Mouse (Mus musculus) midbrain, embryonic 12.5 days (tissue): ENCODE results near the gene Ctnnbl1. TPM values are rescaled to one million over a fixed set of nuclear protein-coding genes. Genes with fewer than 3 reads are reported as not detected.

Experiments
- ATAC-seq: fragments of 200-750 bp; cut with Nextera tagmentation; 2 replicates; pipeline ENCODE4 v1.8.0; 2017; ENCODE audit warnings: low read depth, moderate TSS enrichment, moderate library complexity; ENCODE audit not compliant: low FRiP score
- H3K27ac ChIP-seq: fragments of 300-500 bp; sonication (generic); replicated peaks from 2 replicates; pipeline ENCODE4 v1.5.1; 2016; ENCODE audit warnings: mild to moderate bottlenecking
- H3K27me3 ChIP-seq: fragments of 300-500 bp; sonication (generic); 2 replicates; pipeline ENCODE4 v1.6.1; 2016; ENCODE audit warnings: mild to moderate bottlenecking
- H3K36me3 ChIP-seq: fragments of 300-500 bp; sonication (generic); 2 replicates; pipeline ENCODE4 v1.6.1; 2016
- H3K4me1 ChIP-seq: fragments of 300-500 bp; sonication (generic); 2 replicates; pipeline ENCODE4 v1.6.1; 2016
- H3K4me2 ChIP-seq: fragments of 300-500 bp; sonication (generic); replicated peaks from 2 replicates; pipeline ENCODE4 v1.6.1; 2016; ENCODE audit warnings: mild to moderate bottlenecking, moderate library complexity
- H3K4me3 ChIP-seq: fragments of 300-500 bp; sonication (generic); 2 replicates; pipeline ENCODE4 v1.5.1; 2016; ENCODE audit warnings: mild to moderate bottlenecking
- H3K9ac ChIP-seq: fragments of 300-500 bp; sonication (generic); replicated peaks from 2 replicates; pipeline ENCODE4 v1.6.1; 2016; ENCODE audit warnings: mild to moderate bottlenecking, moderate library complexity
- H3K9me3 ChIP-seq: fragments of 300-500 bp; sonication (generic); 2 replicates; pipeline ENCODE4 v1.6.1; 2016; ENCODE audit warnings: mild to moderate bottlenecking
- WGBS: fragments of 180-500 bp; shearing (Covaris S2); methylation state at CpG from one replicate; pipeline ENCODE4 v1.1.7; 2016; 5-methylcytosine and 5-hydroxymethylcytosine counted together
- polyA plus RNA-seq: library from polyadenylated mRNA; unstranded; fragments of >200 nt; fragmentation: Nextera tagmentation; extraction: Ambion mirVana; gene quantifications from 2 replicates; pipeline ENCODE4 v1.2.1, GENCODE M21; 2016

Gene Ctnnbl1
- polyA plus RNA-seq, 1 experiment from 2014 or later, result 89.1 TPM

DNA sequence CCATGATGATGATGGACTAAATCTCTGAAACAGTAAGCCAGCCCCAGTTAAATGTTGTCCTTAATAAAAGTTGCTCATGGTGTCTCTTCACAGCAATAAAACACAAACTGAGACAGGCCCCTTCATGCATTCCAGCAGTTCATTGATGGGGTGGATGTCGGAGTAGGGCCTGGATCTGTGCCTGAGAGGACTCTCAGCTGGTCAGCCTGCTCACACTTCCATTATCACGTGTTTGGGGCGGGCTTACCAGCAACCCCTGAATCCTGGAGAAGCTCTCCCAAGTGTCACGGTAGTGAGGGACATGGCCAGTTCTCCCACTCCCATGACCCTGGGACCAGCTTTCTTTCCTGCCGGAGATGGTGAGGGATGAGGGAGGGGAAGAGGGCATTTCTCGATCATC lies 24.5 kb upstream of the Ctnnbl1 start:
- Histone ChIP-seq H3K4me3 (no peak overlapping the region), H3K27ac (no peak overlapping the region), H3K9ac (no peak overlapping the region), H3K9me3 (no peaks in the 10 kb centered on the region), H3K36me3 (no peaks in the 10 kb centered on the region), H3K4me1 (peaks cover 17% of the 10 kb centered on the region), H3K27me3 (0 out of 2 replicates have a peak, but pooled peaks cover 5% of the 10 kb centered on the region), H3K4me2 (no peak overlapping the region)
- ATAC-seq, result no peak
- WGBS, result 92% methylated on average over 6 of the region's 6 CpGs

DNA sequence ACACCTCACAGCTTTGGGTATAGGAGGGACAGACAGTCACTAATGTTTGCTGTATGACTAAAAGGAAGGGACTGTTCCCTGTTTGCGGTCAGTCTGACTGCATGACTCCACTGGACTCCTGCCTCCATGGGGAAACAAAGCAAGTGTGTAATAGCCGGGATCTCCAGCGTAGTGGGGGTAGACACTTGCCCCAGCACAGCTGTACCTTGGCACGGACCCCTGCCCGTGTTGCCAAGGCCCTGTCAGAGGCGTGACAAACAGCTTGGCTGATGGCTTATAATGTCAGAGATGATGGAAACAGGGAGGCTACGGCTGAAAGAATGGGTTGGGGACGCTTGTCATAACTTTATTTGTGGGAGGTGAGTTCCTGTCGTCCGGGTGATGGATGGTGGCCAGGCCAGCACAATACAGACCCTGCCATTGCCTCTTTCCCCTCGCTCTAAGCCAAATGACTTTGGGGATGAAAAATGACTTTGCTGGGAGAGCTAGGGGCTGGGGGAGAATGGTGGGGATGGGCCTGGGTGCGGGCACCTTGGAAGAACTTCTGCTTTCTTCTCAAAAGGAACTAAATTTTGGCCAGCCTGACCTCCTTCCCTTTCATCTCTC lies 21.5 kb upstream of the Ctnnbl1 start:
- no peaks in the 10 kb centered on the region for H3K9me3 ChIP-seq
- H3K4me1 ChIP-seq, result peaks cover 12% of the 10 kb centered on the region
- no peaks in the 10 kb centered on the region for H3K27me3 ChIP-seq
- no peaks in the 10 kb centered on the region for H3K36me3 ChIP-seq
- no peak overlapping the region for H3K4me3 ChIP-seq
- H3K4me2 ChIP-seq, result no peak overlapping the region
- 73% methylated on average over 12 of the region's 12 CpGs for WGBS
- no peak for ATAC-seq
- no peak overlapping the region for H3K9ac ChIP-seq
- no peak overlapping the region for H3K27ac ChIP-seq

DNA sequence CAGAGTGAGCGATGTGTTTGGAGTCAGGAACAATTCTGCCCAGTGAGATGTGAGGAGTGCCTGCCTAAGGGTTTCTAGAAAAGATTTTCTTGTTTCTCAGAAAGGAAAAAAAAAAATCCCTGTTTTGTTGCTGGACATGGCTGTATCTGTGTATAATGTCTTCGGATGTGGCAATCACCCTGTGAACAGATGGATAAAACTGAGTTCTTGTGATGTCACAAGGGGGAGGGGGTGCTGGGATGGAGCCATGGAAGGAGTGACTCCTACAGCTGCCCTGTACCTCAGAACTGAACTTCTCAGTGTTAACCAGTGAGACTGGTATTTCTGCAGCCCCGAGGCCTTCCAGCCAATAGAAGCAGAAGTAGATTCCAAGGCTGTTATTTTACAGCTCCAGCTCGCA lies 18.8 kb upstream of the Ctnnbl1 start:
- no peak overlapping the region for H3K27ac ChIP-seq
- 54% methylated on average over 4 of the region's 4 CpGs for WGBS
- peaks cover 12% of the 10 kb centered on the region for H3K4me1 ChIP-seq
- H3K9ac ChIP-seq, result no peak overlapping the region
- no peaks in the 10 kb centered on the region for H3K36me3 ChIP-seq
- no peak overlapping the region for H3K4me2 ChIP-seq
- no peaks in the 10 kb centered on the region for H3K9me3 ChIP-seq
- no peak for ATAC-seq
- H3K4me3 ChIP-seq, result no peak overlapping the region
- no peaks in the 10 kb centered on the region for H3K27me3 ChIP-seq

DNA sequence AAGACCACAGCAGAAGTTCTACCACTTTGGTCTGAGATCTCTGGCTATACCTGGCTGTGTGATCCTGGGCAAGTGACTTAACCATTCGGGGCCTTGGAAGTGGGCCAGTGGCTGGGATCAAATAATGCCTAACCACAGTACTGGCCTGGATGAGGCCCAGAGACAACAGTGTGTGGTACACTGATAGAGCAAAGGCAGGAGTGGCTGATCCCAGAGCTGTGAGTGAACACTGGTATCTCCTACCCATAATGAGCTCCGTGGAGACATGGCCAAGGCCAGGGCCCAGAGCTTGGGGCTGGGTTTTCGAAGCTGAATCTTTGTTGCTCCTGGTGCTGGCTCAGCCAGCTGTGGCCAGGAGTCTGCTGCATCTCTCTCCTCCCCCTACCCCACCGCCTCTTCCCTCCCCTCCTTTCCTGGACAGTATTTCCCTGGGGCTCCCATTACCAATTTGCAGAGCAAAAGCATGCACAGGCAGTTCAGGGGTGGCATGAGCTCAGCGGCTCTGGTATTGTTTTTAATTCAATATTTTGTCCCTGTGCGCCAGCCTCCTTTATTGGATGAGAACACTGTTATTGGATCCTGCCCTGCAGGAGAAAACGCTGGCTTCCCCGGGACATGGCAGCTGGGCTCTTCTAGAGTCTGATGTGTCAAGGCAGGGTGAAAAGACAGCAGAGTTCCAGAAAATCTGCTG lies 13.2 kb upstream of the Ctnnbl1 start:
- Histone ChIP-seq H3K4me1 (peaks cover 14% of the 10 kb centered on the region; the same call in 1 of the 2 replicates), H3K4me2 (no peak overlapping the region), H3K4me3 (no peak overlapping the region), H3K9me3 (no peaks in the 10 kb centered on the region), H3K36me3 (no peaks in the 10 kb centered on the region), H3K9ac (no peak overlapping the region), H3K27me3 (no peaks in the 10 kb centered on the region), H3K27ac (peak overlapping the region; percentile 83)
- WGBS, result 56% methylated on average over 8 of the region's 8 CpGs
- ATAC-seq, result peak; percentile 72

DNA sequence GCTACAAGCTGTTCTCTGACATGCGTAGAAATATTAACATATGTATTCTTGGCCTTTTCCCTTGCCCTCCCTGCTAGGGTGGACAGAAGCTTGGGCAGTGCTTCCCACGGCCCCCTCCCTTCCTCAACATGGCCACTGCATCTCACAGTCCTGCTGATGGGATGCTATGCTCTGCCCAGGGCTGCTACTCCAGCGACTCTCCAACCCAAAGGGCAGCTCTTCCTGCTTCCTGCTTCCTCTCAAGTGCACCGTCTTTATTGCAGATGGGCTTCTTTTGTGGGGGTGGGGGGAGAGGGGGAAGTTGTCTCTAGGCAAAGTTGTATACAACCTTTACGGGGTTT lies 12.7 kb upstream of the Ctnnbl1 start:
- H3K9me3 ChIP-seq, result no peaks in the 10 kb centered on the region
- no peak overlapping the region for H3K9ac ChIP-seq
- peaks cover 14% of the 10 kb centered on the region; the same call in 1 of the 2 replicates for H3K4me1 ChIP-seq
- no peak overlapping the region for H3K4me3 ChIP-seq
- WGBS, result 64% methylated on average over 5 of the region's 5 CpGs
- peak overlapping the region; percentile 83 for H3K27ac ChIP-seq
- no peak overlapping the region for H3K4me2 ChIP-seq
- 0 out of 2 replicates have a peak, but pooled peaks have one; percentile 34 for ATAC-seq
- no peaks in the 10 kb centered on the region for H3K27me3 ChIP-seq
- no peaks in the 10 kb centered on the region for H3K36me3 ChIP-seq

DNA sequence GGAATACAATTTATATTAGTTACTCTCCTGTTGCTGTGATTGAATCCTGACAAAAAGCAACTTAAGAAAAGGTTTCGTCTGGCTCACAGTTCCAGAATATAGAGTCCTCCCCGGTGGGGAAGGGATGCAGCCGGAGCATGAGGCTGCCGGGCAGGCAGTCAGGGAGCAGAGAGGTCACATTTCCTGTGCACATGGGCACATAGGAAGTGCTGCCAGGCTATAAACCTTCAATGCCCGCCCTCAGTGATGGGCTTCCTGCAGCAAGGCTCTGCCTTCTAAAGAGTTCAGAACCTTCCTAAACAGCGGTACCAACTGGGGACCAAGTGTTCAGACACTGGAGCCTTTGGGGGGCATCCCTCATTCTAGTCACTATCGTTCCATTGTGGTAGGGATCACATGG lies 7.4 kb downstream of the Ctnnbl1 start:
- H3K27ac ChIP-seq, result no peak overlapping the region
- no peak overlapping the region for H3K4me2 ChIP-seq
- H3K4me3 ChIP-seq, result no peak overlapping the region
- H3K9ac ChIP-seq, result no peak overlapping the region
- WGBS, result 94% methylated on average over 7 of the region's 7 CpGs
- ATAC-seq, result no peak
- H3K9me3 ChIP-seq, result peaks cover 5% of the 10 kb centered on the region; the same call in 1 of the 2 replicates
- H3K27me3 ChIP-seq, result no peaks in the 10 kb centered on the region
- H3K4me1 ChIP-seq, result peaks cover 12% of the 10 kb centered on the region; the same call in 1 of the 2 replicates
- H3K36me3 ChIP-seq, result no peaks in the 10 kb centered on the region

DNA sequence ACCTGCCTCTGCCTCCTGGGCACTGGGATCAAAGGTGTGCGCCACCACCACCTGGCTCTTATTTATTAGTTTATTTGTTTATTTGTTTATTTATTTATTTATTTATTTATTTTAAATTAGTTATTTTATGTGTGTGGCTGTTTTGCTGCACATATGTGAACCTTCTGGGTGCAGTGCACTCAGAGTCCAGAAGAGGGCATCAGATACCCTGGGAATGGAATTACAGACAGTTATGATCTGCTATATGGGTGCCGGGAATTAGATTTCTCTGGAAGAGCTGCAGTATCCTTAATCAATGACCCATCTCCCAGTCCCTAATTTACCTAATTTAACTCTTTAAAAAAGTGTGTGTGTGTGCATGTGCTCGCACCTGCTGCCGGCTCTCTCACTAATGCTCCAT lies 8.5 kb downstream of the Ctnnbl1 start:
- Histone ChIP-seq H3K27me3 (no peaks in the 10 kb centered on the region), H3K4me2 (no peak overlapping the region), H3K4me3 (no peak overlapping the region), H3K4me1 (peaks cover 13% of the 10 kb centered on the region), H3K36me3 (no peaks in the 10 kb centered on the region), H3K27ac (no peak overlapping the region), H3K9ac (no peak overlapping the region), H3K9me3 (peaks cover 5% of the 10 kb centered on the region; the same call in 1 of the 2 replicates)
- WGBS, result 100% methylated on average over 4 of the region's 4 CpGs
- ATAC-seq, result no peak

DNA sequence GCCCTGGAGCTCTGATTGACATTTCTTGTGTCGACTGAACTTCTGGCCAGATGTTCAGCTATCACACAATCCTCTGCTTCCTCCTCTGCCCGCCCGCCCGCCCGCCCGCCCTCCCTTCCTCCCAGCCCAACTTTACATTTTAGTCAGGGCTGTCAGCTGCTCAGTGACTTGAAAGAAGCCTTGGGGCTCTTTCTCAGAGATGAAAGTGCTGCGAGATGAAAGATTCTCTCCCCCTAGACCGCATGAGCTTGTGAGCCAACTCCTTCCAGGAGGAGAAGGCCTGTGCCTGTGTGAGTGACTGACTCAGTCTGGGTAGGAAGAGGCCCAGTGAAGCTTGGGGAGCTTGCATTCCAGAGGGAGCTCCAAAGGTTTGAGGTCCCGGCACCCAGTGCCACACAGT lies 9.4 kb downstream of the Ctnnbl1 start:
- Histone ChIP-seq H3K27me3 (no peaks in the 10 kb centered on the region), H3K4me3 (no peak overlapping the region), H3K4me2 (no peak overlapping the region), H3K36me3 (no peaks in the 10 kb centered on the region), H3K4me1 (peaks cover 18% of the 10 kb centered on the region), H3K9ac (no peak overlapping the region), H3K27ac (0 out of 2 replicates have a peak overlapping the region, but pooled peaks have one; percentile 0), H3K9me3 (peaks cover 5% of the 10 kb centered on the region; the same call in 1 of the 2 replicates)
- 71% methylated on average over 9 of the region's 9 CpGs for WGBS
- ATAC-seq, result no peak

DNA sequence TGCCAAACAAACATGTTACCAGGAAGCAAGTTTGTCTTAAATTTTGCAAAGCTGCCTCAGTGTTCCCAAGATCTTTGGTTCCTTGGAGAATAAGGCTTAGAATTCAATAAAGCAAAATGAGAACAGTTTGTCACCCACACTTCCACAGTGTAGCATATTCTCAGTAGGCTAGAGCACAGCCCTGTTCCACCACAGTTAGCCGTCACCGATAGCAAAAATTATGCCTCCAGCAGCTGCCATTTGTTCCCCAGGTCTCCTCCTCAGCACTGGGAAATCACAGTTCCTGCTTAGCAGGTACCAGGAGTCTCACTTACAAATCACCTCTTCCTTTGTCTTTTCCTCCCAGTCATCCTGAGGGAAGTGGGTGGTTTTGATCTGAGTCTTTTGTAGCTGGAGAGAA lies 10.8 kb downstream of the Ctnnbl1 start:
- no peaks in the 10 kb centered on the region for H3K36me3 ChIP-seq
- H3K9ac ChIP-seq, result no peak overlapping the region
- peaks cover 30% of the 10 kb centered on the region for H3K4me1 ChIP-seq
- H3K4me3 ChIP-seq, result no peak overlapping the region
- H3K27me3 ChIP-seq, result no peaks in the 10 kb centered on the region
- peaks cover 5% of the 10 kb centered on the region; the same call in 1 of the 2 replicates for H3K9me3 ChIP-seq
- ATAC-seq, result no peak
- H3K4me2 ChIP-seq, result no peak overlapping the region
- H3K27ac ChIP-seq, result no peak overlapping the region
- 65% methylated on average over 2 of the region's 2 CpGs for WGBS

DNA sequence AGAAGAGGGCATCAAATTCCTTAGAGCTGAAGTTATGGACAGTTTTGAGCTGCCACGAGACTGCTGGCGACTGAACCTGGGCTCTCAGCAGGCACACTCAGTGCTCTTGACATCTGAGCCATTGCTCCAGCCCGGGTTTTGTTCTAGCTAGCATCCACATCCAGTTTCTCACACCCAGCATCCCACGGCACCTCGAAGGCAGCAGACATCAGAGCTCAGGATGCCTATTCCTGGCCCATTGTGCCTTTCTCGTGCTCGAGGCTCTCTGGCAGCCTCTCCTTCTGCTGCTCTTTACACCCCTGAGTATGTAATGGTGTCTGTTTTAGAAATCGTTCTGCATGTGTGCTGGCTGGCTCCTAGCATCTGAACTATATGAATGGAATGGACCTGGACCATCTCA lies 13.3 kb downstream of the Ctnnbl1 start:
- H3K27me3 ChIP-seq, result no peaks in the 10 kb centered on the region
- no peaks in the 10 kb centered on the region for H3K36me3 ChIP-seq
- peaks cover 46% of the 10 kb centered on the region for H3K4me1 ChIP-seq
- peak overlapping the region; percentile 90; the same call in 1 of the 2 replicates for H3K27ac ChIP-seq
- H3K9me3 ChIP-seq, result peaks cover 1% of the 10 kb centered on the region; the same call in 1 of the 2 replicates
- 87% methylated on average over 8 of the region's 8 CpGs for WGBS
- ATAC-seq, result no peak
- H3K4me3 ChIP-seq, result no peak overlapping the region
- H3K4me2 ChIP-seq, result no peak overlapping the region
- no peak overlapping the region for H3K9ac ChIP-seq

DNA sequence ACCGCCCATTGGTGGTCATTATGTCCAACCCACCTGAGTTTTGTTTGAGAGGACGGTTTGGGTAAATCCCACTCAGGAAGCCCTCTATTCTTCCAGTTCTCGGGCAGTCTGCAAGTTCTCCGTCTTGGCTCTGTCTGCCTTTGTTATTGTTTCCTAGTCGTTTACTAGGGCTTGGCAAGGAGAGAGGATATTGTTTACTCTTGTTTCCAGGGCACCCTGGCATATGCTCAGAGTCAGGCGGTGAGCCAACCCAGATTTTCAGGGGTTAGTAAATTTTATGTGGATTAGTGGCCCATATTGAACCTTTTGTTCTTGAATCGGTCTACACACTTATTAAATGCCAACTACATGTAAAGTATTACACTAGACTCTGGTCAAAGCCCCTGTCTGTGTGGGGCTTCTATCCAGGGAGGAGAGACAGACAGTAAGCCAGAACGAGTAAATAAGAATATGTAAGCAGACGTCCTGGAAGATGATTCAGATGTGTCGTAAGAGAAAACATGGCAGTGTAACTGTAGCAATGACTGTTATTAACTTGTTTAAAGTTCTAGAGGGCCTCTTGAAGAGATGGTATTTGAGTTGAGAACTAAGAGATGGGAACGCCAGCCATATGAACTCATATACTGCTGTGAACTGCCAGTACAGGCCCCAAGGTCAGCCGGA lies 13.9 kb downstream of the Ctnnbl1 start:
- no peaks in the 10 kb centered on the region for H3K36me3 ChIP-seq
- H3K27ac ChIP-seq, result peak overlapping the region; percentile 90
- H3K27me3 ChIP-seq, result no peaks in the 10 kb centered on the region
- WGBS, result 84% methylated on average over 12 of the region's 12 CpGs
- ATAC-seq, result no peak
- no peaks in the 10 kb centered on the region for H3K9me3 ChIP-seq
- H3K4me2 ChIP-seq, result 0 out of 2 replicates have a peak overlapping the region, but pooled peaks have one; percentile 23
- H3K4me1 ChIP-seq, result peaks cover 46% of the 10 kb centered on the region
- no peak overlapping the region for H3K4me3 ChIP-seq
- H3K9ac ChIP-seq, result peak overlapping the region; percentile 24; the same call in 1 of the 2 replicates
